Mouse (Mus musculus): ENCODE data around the gene P2rx7.

- TF ChIP-seq CTCF (IDR thresholded peaks at IDR 0.05; ENCODE audit: extremely low read depth, insufficient read depth, insufficient read length, insufficient replicate concordance) = no peak
- TF ChIP-seq POLR2A (IDR thresholded peaks at IDR 0.05; ENCODE audit: low read depth, low read length) = no peak
These were observed 22.3 kb upstream of the P2rx7 start for GRCm38 (mm10) chr5:122621376-122621886.

All from spleen, adult 2 months (tissue).